ENCODE assay signal across 10 mouse cellular contexts in the genomic region with DNA sequence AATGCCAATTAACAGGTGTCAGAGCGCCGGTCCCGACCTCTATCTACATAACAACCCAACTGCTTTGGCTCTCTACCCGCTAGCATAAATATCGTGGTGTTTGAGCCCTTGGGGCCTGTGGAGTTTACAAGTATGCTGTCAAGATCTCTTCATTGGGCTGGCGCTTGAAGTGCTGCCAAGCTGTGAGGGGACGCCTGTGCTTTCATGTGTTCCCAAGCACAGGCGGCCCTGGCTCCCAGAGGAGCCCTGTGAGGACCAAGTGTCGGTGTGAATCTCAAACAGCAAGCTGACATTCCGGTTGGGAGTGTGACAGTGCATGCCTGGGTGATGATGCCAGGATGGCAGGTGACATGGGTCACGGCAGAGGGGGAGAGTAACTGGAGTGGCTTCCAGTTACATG.
A peak's percentile ranks its signal among the peaks of the same experiment; 100 is the strongest.
DNase-seq lines count a peak whose midpoint lies in the region; ATAC-seq and TF ChIP-seq lines count a peak whose summit lies in the region.
"Had no signal": no experiment of that assay in that cellular context is flagged by ENCODE, and none has a peak within 500 bp of the region (broad histone marks: within the 10 kb centered on the region; RNA-seq: fewer than 3 reads in every experiment).

No protein-coding gene starts in this region.

- no peak for DNase-seq in hindbrain, embryonic 11.5 days (ENCODE audit: low spot score)
- DNase-seq in Muller cell, postnatal 12 days (ENCODE audit: inconsistent ontology term) = peak; percentile 36
- peak; percentile 14 for DNase-seq in gastrocnemius, postnatal 14 days
- DNase-seq in lung, adult 18-20 months = peak; percentile 78 to 82
- no peak for DNase-seq in spleen, postnatal 14 days (ENCODE audit: low spot score in 2 of 2)
- DNase-seq in layer of hippocampus, adult 2 months (ENCODE audit: low spot score in 2 of 2) = no peak
- DNase-seq in frontal cortex, postnatal 14 days (ENCODE audit: low spot score in 2 of 2) = no peak

- TF ChIP-seq CTCF in layer of hippocampus, adult 2 months (conservative IDR thresholded peaks at IDR 0.05) = no peak

- no peak overlapping the region for H3K4me2 ChIP-seq in hindbrain, embryonic 13.5 days
- H3K4me2 ChIP-seq in hindbrain, embryonic 11.5 days (replicated peaks; ENCODE audit: low read depth, low read length) = no peak overlapping the region

- peaks cover 7% of the 10 kb centered on the region for H3K4me1 ChIP-seq in hindbrain, embryonic 13.5 days (replicated peaks)
- H3K4me1 ChIP-seq in hindbrain, embryonic 11.5 days (replicated peaks; ENCODE audit: control insufficient read depth, insufficient read depth, low read length) = no peaks in the 10 kb centered on the region

- WGBS in hindbrain, embryonic 13.5 days = 13% methylated on average over 11 of the region's 11 CpGs
- WGBS in hindbrain, embryonic 11.5 days = 14% methylated on average over 11 of the region's 11 CpGs

- peak; percentile 65 for ATAC-seq in hindbrain, embryonic 13.5 days (ENCODE audit: low FRiP score)
- ATAC-seq in hindbrain, embryonic 11.5 days (ENCODE audit: low FRiP score) = no peak

- H3K9ac ChIP-seq in hindbrain, embryonic 13.5 days = no peak overlapping the region
- no peak overlapping the region for H3K9ac ChIP-seq in hindbrain, embryonic 11.5 days (ENCODE audit: low read depth, low read length)

- H3K27ac ChIP-seq in hindbrain, embryonic 13.5 days = no peak overlapping the region
- no peak overlapping the region for H3K27ac ChIP-seq in hindbrain, embryonic 11.5 days (ENCODE audit: low read depth, low read length)
- H3K27ac ChIP-seq in layer of hippocampus, adult 2 months = no peak overlapping the region
- H3K27ac ChIP-seq: macrophage had no signal

- no peaks in the 10 kb centered on the region for H3K9me3 ChIP-seq in hindbrain, embryonic 13.5 days
- no peaks in the 10 kb centered on the region for H3K9me3 ChIP-seq in hindbrain, embryonic 11.5 days (ENCODE audit: control insufficient read depth, low read length)

- no peak overlapping the region for H3K4me3 ChIP-seq in hindbrain, embryonic 13.5 days
- H3K4me3 ChIP-seq in hindbrain, embryonic 11.5 days (ENCODE audit: low read depth, low read length) = no peak overlapping the region
- no peak overlapping the region for H3K4me3 ChIP-seq in layer of hippocampus, adult 2 months
- H3K4me3 ChIP-seq: erythroblast, embryonic 14.5 days had no signal

- H3K36me3 ChIP-seq in hindbrain, embryonic 13.5 days = no peaks in the 10 kb centered on the region
- H3K36me3 ChIP-seq in hindbrain, embryonic 11.5 days (ENCODE audit: control insufficient read depth, insufficient read depth, low read length) = no peaks in the 10 kb centered on the region

- H3K27me3 ChIP-seq in hindbrain, embryonic 13.5 days = no peaks in the 10 kb centered on the region
- no peaks in the 10 kb centered on the region for H3K27me3 ChIP-seq in hindbrain, embryonic 11.5 days (ENCODE audit: control insufficient read depth, insufficient read depth, low read length)

- intact Hi-C loops in gastrocnemius, postnatal 14 days (cut with DNase I; ENCODE audit: low total_unique reads) = no loop called here

Comparison
In these comparisons a context has a peak if more than half of its experiments do, and no peak if none do; other contexts are left out.
1. DNase-seq: peak in Muller cell, postnatal 12 days (single experiment), gastrocnemius, postnatal 14 days (single experiment) and lung, adult 18-20 months (2 of 2); none in hindbrain, embryonic 11.5 days (single experiment), spleen, postnatal 14 days (0 of 2), layer of hippocampus, adult 2 months (0 of 2) and frontal cortex, postnatal 14 days (0 of 2).